Mouse (Mus musculus) 3T3-L1 (cell line): ENCODE results near the gene Rnf216.

Experiments
- DNase-seq: peaks from one replicate; pipeline ENCODE4 v3.0.0-alpha.2; 2015; ENCODE audit warnings: low read depth, low spot score

Gene Rnf216

GRCm38 (mm10) chr5:143017401-143017800 is 95.4 kb downstream of the Rnf216 start:
- no peak for DNase-seq

DNA sequence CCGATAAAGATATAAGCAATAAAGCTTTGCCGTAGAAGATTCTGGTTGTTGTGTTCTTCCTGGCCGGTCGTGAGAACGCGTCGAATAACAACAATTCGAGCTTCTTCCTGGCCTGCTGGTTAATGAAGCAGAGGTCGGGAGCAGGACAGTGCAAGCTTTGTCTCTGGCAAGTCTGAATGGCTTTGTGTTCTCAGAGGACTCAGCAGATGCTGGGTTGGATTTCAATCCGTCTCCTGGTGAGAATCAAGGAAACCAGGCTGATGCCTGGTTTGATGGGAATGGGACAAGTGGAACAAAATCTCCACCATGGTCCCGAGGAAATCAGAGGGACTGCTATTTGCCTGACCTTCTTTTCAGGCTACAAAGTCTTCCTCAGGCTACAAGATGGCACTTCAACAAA is 103.4 kb downstream of the Rnf216 start:
- no peak for DNase-seq

DNA sequence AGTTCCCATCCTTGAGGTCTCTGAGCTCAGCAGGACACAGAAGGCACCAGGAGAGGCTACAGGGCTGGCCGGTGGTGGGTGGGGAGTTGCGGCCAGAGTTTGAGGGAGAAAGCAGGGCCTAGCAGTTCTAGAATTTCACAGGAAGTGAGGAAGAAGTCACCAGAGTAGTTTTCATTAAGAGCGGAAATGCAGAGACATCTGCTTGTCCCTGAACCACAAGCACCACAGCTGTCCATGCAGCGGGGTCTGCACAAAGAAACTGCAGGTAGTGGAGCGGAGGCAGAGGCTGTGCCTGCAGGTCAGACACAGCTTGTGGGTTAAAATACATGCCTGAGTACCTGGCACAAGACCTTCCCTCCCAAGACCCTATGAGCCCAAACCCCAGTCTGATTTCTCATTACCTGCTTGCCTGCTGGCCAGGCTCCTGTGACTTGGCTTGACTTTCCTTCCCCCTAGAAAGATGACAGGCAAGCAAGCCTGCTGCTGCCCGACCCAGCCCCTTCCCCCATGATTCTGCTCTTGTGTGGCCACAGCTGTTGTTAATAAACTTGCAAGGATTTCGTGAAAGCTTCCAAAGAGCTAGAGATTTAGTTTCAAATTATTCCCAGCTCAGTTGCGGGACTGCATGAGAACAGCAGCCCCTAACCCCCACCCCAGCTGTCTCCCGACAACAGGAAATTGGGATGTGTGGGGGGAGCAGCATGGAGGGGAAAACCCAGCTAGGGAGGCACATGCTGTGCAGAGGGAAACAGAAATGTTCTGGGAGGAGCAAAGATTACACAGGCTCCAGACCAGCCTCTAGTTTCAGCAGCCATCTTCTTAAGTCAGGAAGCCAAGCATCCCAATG is 111.9 kb downstream of the Rnf216 start:
- peak; percentile 80 for DNase-seq

DNA sequence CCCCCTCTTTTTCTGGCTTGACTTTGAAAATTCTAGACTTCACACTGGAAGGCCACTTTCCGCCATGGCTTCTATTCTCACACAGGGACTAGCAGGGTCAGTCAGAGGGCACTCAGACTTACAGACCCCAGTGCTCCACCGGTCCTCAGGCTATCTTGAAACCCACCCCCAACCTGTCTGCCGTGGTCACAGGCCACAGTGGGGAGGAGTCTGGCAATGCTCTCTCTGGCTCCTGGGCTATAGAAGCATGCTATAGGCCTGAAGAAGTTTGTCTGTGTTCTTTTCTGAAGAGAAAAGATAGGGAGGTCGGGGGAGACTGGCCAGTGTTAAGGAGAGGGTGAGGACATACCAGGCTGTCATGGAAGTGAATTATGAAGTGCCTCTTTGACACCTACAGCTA is 112.7 kb downstream of the Rnf216 start:
- DNase-seq: no peak

DNA sequence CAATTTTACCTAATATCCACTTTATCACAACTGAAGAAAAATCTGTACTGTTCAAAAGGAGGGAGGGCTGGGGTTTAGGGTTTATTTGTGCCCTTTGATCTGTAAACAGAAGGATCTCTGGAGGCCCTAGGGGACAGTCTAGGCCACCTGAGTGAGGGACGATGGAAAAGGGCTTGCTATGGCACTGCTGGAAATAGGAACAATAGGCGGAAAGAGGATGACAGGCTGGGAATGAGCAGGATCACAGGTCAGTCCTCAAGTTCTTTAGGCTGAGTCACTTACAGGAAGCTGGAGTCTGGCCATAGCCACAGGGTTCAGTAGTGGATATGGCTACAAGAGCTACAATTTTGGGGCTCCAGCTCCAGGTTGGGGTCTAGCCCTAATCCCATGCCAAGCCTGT is 114.6 kb downstream of the Rnf216 start:
- DNase-seq: peak; percentile 85

DNA sequence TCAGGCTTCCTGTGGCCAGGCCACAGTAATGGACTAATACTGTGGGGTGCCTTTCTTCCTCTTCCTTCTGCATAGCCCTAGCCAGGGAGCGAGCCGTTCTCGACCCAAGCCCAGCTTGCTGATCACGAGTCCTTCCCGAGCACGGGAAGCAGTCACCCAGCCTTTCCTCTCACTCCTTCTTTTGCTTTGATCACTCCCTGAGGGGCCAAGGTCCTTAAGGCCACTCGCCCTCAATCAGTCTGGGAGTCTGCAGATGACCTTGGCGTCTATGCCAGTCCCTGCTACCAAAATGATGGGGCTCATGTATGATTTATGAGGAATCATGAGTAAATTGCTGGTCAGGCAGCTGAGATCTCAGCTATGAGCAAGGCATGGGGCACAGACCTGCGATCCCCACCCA is 115.3 kb downstream of the Rnf216 start:
- DNase-seq: no peak

DNA sequence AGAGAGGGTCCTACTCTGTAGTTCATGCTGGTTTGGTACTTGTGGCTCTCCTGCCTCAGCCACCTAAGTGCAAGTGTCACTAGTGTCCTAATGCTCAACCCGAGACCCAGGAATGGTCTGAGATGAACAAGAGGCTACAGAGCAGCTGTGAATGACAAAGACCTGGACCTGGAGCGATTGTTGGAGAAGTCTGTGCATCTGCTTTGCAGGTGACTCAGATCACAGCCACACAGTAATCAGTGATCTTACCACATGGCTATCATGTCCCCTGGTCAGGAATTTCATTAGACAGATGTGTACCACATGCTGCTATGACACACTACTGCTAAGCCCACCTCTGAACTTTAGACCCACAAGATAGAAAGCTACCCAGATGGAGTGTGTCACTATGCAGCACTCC is 118.0 kb downstream of the Rnf216 start:
- peak; percentile 40 for DNase-seq

GRCm38 (mm10) chr5:142989167-142989566 is 123.6 kb downstream of the Rnf216 start:
- peak; percentile 53 for DNase-seq

- DNase-seq: no peak
Measured at GRCm38 (mm10) chr5:142988520-142988919, 124.3 kb downstream of the Rnf216 start.

DNA sequence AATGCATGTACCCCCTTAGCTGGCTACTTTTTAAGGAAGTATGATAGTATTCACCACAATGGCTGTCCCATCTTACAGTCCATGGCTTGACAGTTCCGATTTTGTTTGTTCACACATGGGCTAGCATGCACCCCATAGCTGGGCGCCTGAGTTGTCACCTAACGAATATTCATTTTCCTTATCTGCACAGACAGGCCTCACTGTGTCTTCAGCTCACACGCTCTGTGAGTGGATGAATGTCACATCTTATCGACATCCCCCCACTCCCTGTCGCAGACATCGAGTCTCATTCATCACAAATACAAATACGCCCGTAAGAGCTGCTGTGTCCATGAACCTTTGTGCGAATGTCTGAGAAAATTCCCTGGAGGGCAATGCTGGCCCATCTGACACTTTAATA is 128.5 kb downstream of the Rnf216 start:
- no peak for DNase-seq

DNA sequence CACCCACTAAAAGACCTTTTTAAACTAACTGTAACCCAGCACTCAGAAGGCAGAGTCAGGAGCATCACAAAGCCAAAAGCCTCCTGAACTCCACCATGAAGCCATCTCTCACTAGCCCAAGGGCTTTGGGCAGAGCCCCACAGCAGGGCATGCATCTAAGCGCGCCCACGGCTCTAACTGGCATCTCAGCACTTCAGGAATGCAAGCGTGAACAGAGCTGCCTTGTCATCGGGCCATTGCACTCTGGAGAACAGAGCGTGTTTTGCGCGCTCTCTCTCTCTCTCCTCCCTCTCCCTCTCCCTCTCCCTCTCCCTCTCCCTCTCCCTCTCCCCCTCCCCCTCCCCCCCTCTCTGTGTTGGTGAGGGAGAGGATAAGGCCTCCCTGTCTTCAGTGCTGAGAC is 129.6 kb downstream of the Rnf216 start:
- no peak for DNase-seq

DNA sequence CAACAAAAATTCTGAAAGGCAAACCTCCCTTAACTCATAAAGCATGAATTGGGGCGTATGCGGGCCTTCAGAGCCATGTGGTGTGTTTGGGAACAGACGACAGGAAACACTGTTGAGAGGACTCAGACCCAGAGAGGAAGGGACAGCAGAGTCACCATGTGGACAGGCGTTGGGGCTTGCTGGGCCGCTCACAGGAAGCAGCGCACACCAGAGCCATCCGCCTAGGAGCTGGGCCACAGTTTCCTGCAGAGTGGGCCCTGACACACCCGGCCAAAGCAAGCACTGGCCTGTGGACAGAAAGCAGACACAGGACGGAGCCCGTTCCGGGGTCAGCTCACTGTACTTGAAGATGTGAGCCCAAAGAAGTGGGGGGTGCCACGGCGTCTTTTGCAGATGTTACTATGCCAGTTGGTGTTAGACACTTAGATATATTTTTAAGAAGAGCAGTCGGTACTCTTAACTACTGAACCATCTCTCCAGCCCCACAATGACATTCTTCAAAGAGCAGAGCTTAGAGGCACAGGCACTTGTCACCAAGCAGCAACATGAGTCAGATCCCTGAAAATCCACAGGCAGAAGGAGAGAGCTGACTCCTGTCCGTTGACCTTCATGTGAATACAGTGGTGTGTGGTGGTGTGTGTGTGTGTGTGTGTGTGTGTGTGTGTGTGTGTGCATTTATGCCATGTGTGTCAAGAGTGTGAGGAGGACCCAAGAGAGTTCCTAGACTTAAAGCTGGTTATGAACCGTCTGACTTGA is 130.6 kb downstream of the Rnf216 start:
- DNase-seq: no peak

- DNase-seq: no peak
Measured at GRCm38 (mm10) chr5:142976516-142976915, 136.3 kb downstream of the Rnf216 start.

- DNase-seq: peak; percentile 45
Measured at GRCm38 (mm10) chr5:142974598-142975121, 138.1 kb downstream of the Rnf216 start.

GRCm38 (mm10) chr5:142973971-142974370 is 138.8 kb downstream of the Rnf216 start:
- DNase-seq: peak; percentile 51

- no peak for DNase-seq
Measured at GRCm38 (mm10) chr5:142968411-142968810, 144.4 kb downstream of the Rnf216 start.

DNA sequence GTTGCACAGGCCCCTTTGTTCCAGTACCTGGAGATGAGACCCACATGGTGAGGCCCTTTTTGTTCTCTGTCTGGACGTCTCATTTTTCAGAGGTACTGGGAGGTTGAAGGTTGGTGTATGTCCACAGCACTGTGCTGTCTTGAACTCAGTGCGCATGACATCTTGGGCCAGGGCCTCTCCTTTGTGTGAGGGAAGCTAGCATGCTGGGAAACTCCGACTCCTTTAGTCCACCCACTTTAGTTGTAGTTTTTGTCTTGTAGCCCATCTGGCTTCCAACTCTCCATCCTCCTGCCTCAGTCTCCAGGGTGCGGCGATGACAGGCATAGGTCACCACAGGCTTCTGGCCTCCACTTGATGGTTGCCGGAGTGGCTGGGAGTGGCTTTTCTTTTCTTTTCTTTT is 148.1 kb downstream of the Rnf216 start:
- DNase-seq: no peak

DNA sequence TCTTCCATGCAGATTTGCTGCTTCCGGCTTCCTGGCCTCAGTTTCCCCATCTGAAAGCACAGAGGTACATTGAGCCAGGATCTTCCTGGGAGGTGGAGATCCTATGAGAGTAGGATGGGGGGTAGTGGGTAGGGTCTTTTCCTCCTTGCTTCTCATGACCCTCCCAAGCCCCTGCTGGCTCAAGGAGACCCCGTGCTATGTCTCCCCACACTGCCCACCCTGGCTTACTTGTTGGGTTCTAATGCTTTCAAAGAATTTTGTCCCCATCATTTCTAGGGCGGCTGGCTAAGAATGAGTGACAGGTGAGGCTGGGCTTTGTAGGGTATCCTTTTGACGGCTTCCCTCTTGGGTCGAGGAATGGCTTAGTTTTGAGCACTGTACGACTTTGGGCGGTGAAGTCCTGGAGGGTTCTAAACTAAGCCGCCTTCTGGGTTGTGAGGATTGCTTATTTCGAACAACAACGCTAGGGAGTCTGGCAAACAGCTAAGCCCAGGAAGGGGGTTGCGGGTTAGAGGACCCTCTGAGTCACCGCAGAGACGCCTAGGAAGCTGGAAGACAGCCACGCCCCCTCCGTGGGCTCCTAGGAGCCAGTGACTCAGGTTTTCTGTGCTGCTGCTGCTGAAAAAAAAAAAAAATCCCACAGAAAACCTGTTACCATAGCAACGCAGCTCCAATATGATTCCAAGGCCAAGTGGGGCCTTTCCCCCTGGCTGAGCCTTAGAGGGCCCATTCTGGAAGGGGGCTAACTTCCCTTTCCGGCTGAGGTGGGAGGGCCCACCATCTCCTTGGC is 148.9 kb downstream of the Rnf216 start:
- DNase-seq: peak; percentile 98

GRCm38 (mm10) chr5:142963003-142963704 is 149.6 kb downstream of the Rnf216 start:
- DNase-seq: peak; percentile 96

- DNase-seq: peak; percentile 71
Measured at GRCm38 (mm10) chr5:142962444-142962961, 150.3 kb downstream of the Rnf216 start.

DNA sequence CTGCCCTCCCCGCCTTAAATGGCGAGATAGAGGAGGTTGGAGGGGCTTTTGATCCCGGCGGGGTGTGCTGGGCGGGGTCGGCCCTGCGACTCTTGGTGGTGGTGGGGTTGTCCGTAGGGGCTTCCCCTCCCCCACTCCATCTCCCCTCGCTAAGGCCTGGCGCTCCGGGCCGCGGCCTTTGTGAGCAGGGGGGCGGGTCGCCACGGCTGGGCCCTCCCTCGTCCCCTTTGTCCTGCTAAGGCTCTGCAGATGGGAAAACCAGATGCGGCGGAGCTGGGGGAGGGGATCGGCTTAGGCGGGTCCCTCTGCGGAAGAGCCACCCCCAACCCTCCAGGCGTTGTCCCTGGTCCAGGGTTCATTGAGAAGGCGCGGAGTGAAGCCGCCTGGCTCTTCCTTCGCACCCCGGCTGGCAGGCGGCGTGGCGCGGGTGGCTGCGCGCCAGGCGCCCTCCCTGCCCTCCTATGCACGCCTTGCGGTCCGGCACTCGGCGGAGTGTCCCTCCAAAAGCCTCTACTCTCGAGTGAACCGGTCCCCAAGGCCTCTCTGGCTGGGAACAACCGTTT is 150.8 kb downstream of the Rnf216 start:
- peak; percentile 92 for DNase-seq
